Mouse (Mus musculus): ENCODE measurements at regions not wholly inside any gene's neighbourhood (a gene's known extent, or its start where the extent isn't known, plus 50 kb on each side); places are given as distances from the start of the nearest gene placed in this dataset.

GRCm38 (mm10) chr8:116215286-116215860 lies 289.4 kb upstream of the Dynlrb2 start:
- TF ChIP-seq CTCF (IDR thresholded peaks at IDR 0.05; ENCODE audit: low read depth, low read length) (no peak), POLR2A (IDR thresholded peaks at IDR 0.05; ENCODE audit: extremely low read depth, insufficient read depth, low read length) (no peak)

All from liver, adult 2 months (tissue).